Mouse (Mus musculus) liver, embryonic 14.5 days (tissue): ENCODE measurements around the gene Grcc10. TPM values are rescaled to one million over a fixed set of nuclear protein-coding genes. Genes with fewer than 3 reads are reported as not detected.

ENCODE experiments used
- ATAC-seq: fragments of 200-750 bp; cut with Nextera tagmentation; 2 replicates; pipeline ENCODE4 v1.8.0; 2017; ENCODE audit warnings: moderate number of reproducible peaks, mild to moderate bottlenecking, moderate library complexity; ENCODE audit not compliant: insufficient read depth
- DNase-seq, 3 experiments: peaks; one replicate each; pipeline ENCODE4 v3.0.0-alpha.2; 2012 to 2013; ENCODE audit warnings: low read depth in 3 of 3, low spot score in 3 of 3
- H3K27ac ChIP-seq: fragments of 300-500 bp; sonication (generic); 2 replicates; pipeline ENCODE4 v1.5.1; 2014; ENCODE audit warnings: moderate library complexity, mild to moderate bottlenecking, control low read depth, inconsistent platforms
- H3K27me3 ChIP-seq: fragments of 300-500 bp; sonication (generic); 2 replicates; pipeline ENCODE4 v1.6.1; 2014; ENCODE audit warnings: mild to moderate bottlenecking, low read length, moderate library complexity; ENCODE audit not compliant: control insufficient read depth, insufficient read depth
- H3K36me3 ChIP-seq: fragments of 300-500 bp; sonication (generic); replicated peaks from 2 replicates; pipeline ENCODE4 v1.6.1; 2014; ENCODE audit warnings: low read depth; ENCODE audit not compliant: control insufficient read depth, insufficient read depth
- H3K4me1 ChIP-seq, 2 experiments: fragments of 200-500 bp in 1 of 2; fragments of 300-500 bp in 1 of 2; sonication (generic) in 1 of 2; replicated peaks; 2 replicates each; pipeline ENCODE4 v1.6.1; 2012 to 2014; ENCODE audit warnings: antibody characterized with exemption in 1 of 2, inconsistent platforms in 1 of 2, low read length in 1 of 2; ENCODE audit not compliant: control insufficient read depth in 2 of 2, insufficient read depth in 2 of 2
- H3K4me2 ChIP-seq: fragments of 300-500 bp; sonication (generic); 2 replicates; pipeline ENCODE4 v1.6.1; 2014; ENCODE audit warnings: low read depth, mild to moderate bottlenecking, control low read depth, moderate library complexity
- H3K4me3 ChIP-seq, 2 experiments: fragments of 200-500 bp in 1 of 2; fragments of 300-500 bp in 1 of 2; sonication (generic) in 1 of 2; 2 replicates each; pipeline ENCODE4 v1.5.1; 2012 to 2014; ENCODE audit warnings: low read depth in 2 of 2, low read length in 2 of 2, mild to moderate bottlenecking in 2 of 2, control low read depth in 1 of 2, inconsistent platforms in 1 of 2, moderate library complexity in 1 of 2; ENCODE audit not compliant: insufficient read depth in 1 of 2
- H3K9ac ChIP-seq: fragments of 300-500 bp; sonication (generic); replicated peaks from 2 replicates; pipeline ENCODE4 v1.6.1; 2014; ENCODE audit warnings: mild to moderate bottlenecking, control low read depth, moderate library complexity
- H3K9me3 ChIP-seq: fragments of 300-500 bp; sonication (generic); 2 replicates; pipeline ENCODE4 v1.6.1; 2016; ENCODE audit warnings: low read length, mixed read lengths; ENCODE audit not compliant: control insufficient read depth
- CTCF ChIP-seq: IDR thresholded peaks from 2 replicates; pipeline ENCODE4 v1.5.1; 2016; ENCODE audit warnings: antibody characterized with exemption, low read depth, control low read depth
- EP300 ChIP-seq: IDR thresholded peaks from 2 replicates; pipeline ENCODE4 v1.6.1; 2016; ENCODE audit warnings: antibody characterized with exemption, low read depth
- WGBS: fragments of 180-500 bp; shearing (Covaris S2); extraction: QIAGEN DNeasy Blood & Tissue Kit; methylation state at CpG from one replicate; pipeline ENCODE4 v1.1.7; 2014; ENCODE audit not compliant: insufficient replicate concordance; 5-methylcytosine and 5-hydroxymethylcytosine counted together
- polyA plus RNA-seq, 2 experiments: library from polyadenylated mRNA; depleted of rRNA in 1 of 2; stranded (reverse) in 1 of 2; unstranded in 1 of 2; fragments of >200 nt; fragmentation: Nextera tagmentation in 1 of 2; extraction: Ambion mirVana in 1 of 2; gene quantifications; 2 replicates each; pipeline versions ENCODE4 v1.2.1 to v1.2.3; 2012 to 2014

The Grcc10 gene
- polyA plus RNA-seq (2012; rRNA removed), result 27.9 and 50.2 TPM in 2 replicates
- 74.0 and 80.0 TPM in 2 replicates for polyA plus RNA-seq (2014; fragmentation: Nextera tagmentation; extraction: Ambion mirVana)

- Histone ChIP-seq H3K9me3 (no peaks in the 10 kb centered on the region), H3K27ac (peak within 1 kb of the TSS; percentile 91), H3K36me3 (no peaks in the 10 kb centered on the region), H3K4me3 (peak within 1 kb of the TSS; percentile 62 to 71), H3K9ac (peak within 1 kb of the TSS; percentile 76), H3K4me2 (peak within 1 kb of the TSS; percentile 92), H3K4me1 (peaks cover 14 to 22% of the 10 kb centered on the region in 2 experiments), H3K27me3 (no peaks in the 10 kb centered on the region)
- WGBS, result under 1% methylated on average over 41 of the region's 41 CpGs
- ATAC-seq (peak; percentile 80), DNase-seq (peak; percentile 87 to 90 (median 90))
- TF ChIP-seq CTCF, result no peak
- TF ChIP-seq EP300, result peak; percentile 67
Measured at GRCm38 (mm10) chr6:124740888-124741761, at the start of gene Grcc10. Gene Grcc10 (minus strand): TSS chr6:124741374.

GRCm38 (mm10) chr6:124790121-124790520 lies 48.9 kb upstream of the Grcc10 start:
- Histone ChIP-seq H3K4me3 (no peak overlapping the region), H3K4me2 (no peak overlapping the region), H3K4me1 (peaks cover 0 to 1% of the 10 kb centered on the region in 2 experiments; a peak in 1 of 4 replicates), H3K27me3 (no peaks in the 10 kb centered on the region), H3K27ac (no peak overlapping the region), H3K9me3 (no peaks in the 10 kb centered on the region), H3K9ac (no peak overlapping the region), H3K36me3 (no peaks in the 10 kb centered on the region)
- ATAC-seq (no peak), DNase-seq (no peak)
- 64% methylated on average over 4 of the region's 4 CpGs for WGBS
- TF ChIP-seq CTCF, result no peak
- no peak for TF ChIP-seq EP300

GRCm38 (mm10) chr6:124789519-124789918 lies 48.3 kb upstream of the Grcc10 start:
- Histone ChIP-seq H3K36me3 (no peaks in the 10 kb centered on the region), H3K9me3 (no peaks in the 10 kb centered on the region), H3K27me3 (no peaks in the 10 kb centered on the region), H3K9ac (no peak overlapping the region), H3K27ac (no peak overlapping the region), H3K4me2 (no peak overlapping the region), H3K4me1 (peaks cover 0 to 1% of the 10 kb centered on the region in 2 experiments; a peak in 1 of 4 replicates), H3K4me3 (no peak overlapping the region)
- 70% methylated on average over 4 of the region's 4 CpGs for WGBS
- DNase-seq (no peak), ATAC-seq (no peak)
- no peak for TF ChIP-seq EP300

- Histone ChIP-seq H3K27ac (no peak overlapping the region), H3K4me1 (peaks cover 0 to 2% of the 10 kb centered on the region in 2 experiments; a peak in 2 of 4 replicates), H3K27me3 (no peaks in the 10 kb centered on the region), H3K36me3 (no peaks in the 10 kb centered on the region), H3K9me3 (no peaks in the 10 kb centered on the region), H3K4me2 (no peak overlapping the region), H3K9ac (no peak overlapping the region), H3K4me3 (no peak overlapping the region)
- TF ChIP-seq CTCF (no peak), EP300 (no peak)
- WGBS, result 66% methylated on average over 10 of the region's 10 CpGs
- ATAC-seq, result no peak
- no peak for DNase-seq
Measured at GRCm38 (mm10) chr6:124787722-124788121, 46.5 kb upstream of the Grcc10 start.

- Histone ChIP-seq H3K4me3 (no peak overlapping the region), H3K4me2 (no peak overlapping the region), H3K4me1 (peaks cover 0 to 5% of the 10 kb centered on the region in 2 experiments; a peak in 2 of 4 replicates), H3K27me3 (no peaks in the 10 kb centered on the region), H3K9me3 (no peaks in the 10 kb centered on the region), H3K9ac (no peak overlapping the region), H3K27ac (no peak overlapping the region), H3K36me3 (no peaks in the 10 kb centered on the region)
- 42% methylated on average over 8 of the region's 8 CpGs for WGBS
- no peak for DNase-seq
- peak; percentile 51 for ATAC-seq
- no peak for TF ChIP-seq EP300
- TF ChIP-seq CTCF, result no peak
Measured at GRCm38 (mm10) chr6:124786756-124787420, 45.7 kb upstream of the Grcc10 start.
